Mouse (Mus musculus) embryo, embryonic 10.5 days (tissue): Measurements from ENCODE around the gene Cdc7.

Experiments used
- DNase-seq: peaks from one replicate; pipeline ENCODE4 v3.0.0-alpha.2; 2015; ENCODE audit warnings: low spot score

Gene Cdc7

DNA sequence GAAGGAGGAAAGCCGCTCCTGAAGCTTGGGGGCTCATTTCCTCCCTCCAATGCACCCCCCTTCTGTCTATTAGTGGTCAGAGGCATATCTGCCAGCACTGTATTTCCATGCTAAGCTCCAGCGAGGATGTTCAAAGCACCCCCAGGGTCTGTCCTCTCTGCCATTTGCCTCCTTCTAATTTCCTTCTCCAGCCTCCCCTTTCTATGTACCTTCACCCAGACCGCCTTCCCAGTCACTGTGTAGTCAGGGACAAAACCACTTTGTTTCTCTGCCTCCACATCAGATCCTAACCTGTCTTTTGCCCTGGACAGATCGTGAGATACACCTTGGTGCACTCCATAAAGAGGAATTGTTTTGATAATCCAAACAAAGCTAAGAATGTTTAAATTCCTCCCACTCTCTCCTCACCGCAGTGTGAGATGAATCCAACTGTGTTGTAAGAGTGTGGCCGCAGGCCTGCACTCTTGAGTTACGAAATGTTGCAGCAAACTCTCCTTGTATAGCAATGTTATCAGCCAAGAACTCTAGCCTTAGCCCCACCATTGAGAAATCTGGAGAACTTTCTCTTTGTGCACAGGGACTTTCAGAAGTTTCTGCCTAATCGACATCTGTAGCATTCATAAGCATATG is 27.3 kb downstream of the Cdc7 start:
- no peak for DNase-seq

GRCm38 (mm10) chr5:106994716-106995115 is 30.6 kb downstream of the Cdc7 start:
- no peak for DNase-seq

DNA sequence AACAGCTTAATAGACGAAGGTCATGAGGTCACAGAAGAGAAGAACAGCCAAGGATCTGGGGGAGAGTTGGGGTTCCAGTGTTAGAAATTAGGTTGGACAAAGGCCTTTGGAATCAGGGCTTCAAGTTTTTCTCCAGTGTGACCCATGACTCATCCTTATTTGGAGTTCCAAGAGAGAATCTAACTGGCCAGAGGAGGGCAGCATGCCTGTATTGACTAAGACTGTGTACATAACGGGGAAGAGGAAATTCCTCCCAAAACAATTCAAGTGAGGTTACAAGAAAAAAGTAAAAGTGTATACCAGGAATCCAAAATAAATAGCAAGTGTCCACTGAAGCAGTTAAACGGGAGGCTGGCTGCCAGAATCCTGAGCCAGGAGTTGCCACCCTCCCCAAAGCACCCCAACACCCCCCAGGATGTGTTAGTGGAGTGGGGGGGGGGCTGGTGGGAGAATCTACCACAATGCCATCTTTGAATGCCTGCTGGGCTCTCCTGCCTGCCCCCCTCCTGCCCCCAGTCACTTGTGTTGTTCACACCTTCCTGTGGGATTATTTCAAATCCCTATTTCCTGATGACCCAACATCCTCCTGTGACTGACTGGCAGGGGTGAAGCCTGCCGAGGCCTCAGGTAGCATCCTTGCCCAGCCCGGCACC is 31.9 kb downstream of the Cdc7 start:
- peak; percentile 81 for DNase-seq

GRCm38 (mm10) chr5:106996539-106997244 is 32.6 kb downstream of the Cdc7 start:
- DNase-seq: peak; percentile 49

DNA sequence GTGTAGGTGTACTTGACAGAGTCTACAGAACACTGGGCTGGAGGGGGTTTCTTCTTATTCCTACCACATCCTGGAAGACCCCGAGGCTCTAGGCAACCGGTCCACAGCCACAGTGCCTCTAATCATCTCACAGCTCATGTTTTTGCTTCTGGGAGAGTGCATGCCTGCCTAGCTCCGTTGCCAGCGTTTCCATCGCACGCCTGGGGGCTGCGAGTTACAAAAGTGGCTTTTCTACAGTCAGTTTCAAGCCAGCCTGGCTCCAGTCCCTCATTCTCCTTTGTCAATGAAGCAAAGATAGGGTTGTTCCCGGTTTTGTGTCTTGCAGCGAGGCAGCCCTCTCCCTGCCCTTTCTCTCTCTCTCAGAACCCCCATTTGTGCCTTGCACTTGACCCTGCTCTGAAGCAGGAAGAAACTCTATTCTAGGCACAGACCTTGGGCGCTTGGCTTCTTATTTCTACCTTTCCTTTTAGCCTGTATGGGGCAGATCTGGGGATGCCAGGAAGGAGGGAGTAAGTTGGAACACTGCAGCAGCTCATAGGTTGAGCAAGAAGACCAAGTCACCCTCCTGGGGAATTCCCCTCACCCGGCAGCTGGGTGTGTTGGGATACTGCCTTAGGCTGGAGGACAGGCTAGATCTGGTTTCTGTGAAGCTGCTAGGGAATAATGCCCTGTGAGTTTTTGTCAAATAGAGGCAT is 37.4 kb downstream of the Cdc7 start:
- no peak for DNase-seq

DNA sequence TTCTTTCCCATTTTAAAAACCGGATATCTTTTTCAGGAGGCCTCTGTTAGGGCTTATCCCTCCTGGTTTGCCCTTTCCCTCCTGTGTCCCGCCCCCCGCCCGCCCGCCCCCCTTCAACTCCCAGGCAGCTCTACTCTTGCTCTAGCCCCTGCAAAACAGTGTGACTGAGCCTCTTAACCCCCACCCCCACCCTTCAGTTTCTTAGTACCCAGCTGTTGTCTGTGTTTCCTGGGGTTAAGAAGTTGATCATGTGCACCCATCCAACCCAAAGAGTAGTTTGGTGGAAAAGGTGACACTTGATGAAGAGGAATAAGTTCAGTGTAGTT is 37.9 kb downstream of the Cdc7 start:
- no peak for DNase-seq

GRCm38 (mm10) chr5:107009721-107010120 is 45.6 kb downstream of the Cdc7 start:
- no peak for DNase-seq

GRCm38 (mm10) chr5:107010300-107010699 is 46.2 kb downstream of the Cdc7 start:
- no peak for DNase-seq

GRCm38 (mm10) chr5:107011316-107012029 is 47.4 kb downstream of the Cdc7 start:
- DNase-seq: no peak

- DNase-seq: no peak
Measured at GRCm38 (mm10) chr5:107012030-107012715, 48.1 kb downstream of the Cdc7 start.

DNA sequence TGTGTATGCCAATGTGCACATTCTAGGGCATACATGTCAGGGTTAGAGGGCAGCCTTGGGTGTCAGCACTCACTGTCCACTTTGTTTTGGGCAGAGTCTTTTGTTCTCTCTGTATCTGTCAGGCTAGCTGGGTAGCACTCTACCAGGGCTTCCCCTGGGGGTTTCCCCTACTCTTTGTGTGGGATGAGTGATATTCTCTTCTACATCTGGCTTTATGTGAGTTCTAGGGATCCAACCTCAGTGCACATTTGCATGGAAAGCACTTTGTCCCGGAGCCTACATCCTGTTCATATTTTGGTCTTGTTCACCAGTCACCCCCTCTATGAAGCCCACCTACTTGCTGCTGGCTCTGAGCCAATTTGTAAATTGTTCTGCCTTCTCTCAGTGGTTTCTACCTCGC is 49.3 kb downstream of the Cdc7 start:
- no peak for DNase-seq

DNA sequence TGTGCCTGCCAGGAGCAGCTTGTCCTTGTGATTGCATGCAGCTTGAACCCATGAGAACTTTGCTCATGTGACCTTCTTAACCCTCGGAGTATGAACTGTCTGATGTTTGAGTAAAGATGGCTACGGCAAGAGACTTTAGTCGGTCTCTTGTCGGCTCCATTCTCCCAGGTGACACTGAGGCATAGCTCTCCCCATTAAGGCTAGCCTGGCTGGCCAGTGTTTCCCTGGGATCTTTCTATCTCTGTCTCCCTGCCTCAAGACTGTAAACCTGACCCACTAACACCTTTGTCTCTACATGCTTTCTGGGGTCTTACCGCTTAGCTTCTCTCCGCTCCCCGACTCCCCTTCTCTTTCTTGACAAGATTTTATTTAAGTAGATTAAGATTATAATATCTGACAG is 50.0 kb downstream of the Cdc7 start:
- no peak for DNase-seq

DNA sequence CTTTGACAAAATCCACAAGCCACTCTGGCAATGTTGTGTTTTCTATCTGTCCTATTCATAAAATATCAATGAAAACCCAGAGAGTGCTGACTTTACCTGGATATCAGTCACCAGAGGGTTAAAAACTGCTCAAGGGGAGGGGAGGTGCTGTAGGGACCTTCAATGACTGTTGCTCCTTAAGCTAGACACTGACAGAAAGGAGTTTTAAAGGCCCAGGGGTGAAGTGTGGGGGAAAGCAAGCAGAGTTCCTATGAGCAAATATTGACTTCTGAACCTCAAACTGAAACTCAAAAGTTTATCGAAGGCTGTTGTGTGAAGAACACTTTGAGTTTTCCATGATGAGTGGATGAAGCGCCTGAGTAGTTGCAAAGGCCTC is 50.9 kb downstream of the Cdc7 start:
- peak; percentile 30 for DNase-seq

GRCm38 (mm10) chr5:107015422-107016081 is 51.4 kb downstream of the Cdc7 start:
- DNase-seq: peak; percentile 39

GRCm38 (mm10) chr5:107016538-107016937 is 52.4 kb downstream of the Cdc7 start:
- DNase-seq: no peak

DNA sequence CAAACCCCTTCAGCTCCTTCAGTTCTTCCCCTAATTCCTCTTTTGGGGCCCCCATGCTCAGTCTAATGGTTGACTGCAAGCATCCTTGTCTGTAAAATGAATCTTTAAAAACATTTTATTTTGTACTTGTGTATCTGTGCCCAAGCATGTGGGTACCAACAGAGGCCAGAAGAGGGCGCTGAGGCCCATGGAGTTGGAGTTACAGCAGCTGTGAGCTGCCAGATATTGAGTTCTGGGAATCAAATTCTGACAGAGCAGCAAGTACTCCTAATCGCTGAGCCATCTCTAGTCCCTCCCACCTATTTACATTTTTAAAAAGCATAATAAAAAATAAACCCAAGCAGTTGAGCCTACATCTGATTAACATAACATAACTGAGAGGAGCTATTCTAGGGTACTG is 53.4 kb downstream of the Cdc7 start:
- no peak for DNase-seq

GRCm38 (mm10) chr5:107019057-107019456 is 54.9 kb downstream of the Cdc7 start:
- DNase-seq: no peak

DNA sequence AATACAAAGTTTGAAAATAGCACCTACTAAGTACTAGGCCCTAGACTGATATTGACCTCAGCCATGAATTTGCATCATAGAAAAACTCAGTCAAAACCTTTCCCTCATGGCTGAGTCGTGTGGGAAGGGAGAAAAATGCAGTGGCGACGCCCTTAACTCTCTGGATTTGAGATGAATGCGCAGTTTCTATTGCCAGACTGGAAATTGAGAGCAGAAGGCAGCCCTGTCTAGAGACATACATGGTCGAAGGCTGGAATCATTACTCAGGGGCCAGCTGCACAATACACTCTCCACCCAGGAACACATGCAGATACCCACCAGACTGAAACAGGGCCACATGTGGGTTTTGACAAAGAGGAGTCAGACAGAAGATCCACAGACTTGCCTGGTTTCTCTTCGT is 55.8 kb downstream of the Cdc7 start:
- DNase-seq: no peak

DNA sequence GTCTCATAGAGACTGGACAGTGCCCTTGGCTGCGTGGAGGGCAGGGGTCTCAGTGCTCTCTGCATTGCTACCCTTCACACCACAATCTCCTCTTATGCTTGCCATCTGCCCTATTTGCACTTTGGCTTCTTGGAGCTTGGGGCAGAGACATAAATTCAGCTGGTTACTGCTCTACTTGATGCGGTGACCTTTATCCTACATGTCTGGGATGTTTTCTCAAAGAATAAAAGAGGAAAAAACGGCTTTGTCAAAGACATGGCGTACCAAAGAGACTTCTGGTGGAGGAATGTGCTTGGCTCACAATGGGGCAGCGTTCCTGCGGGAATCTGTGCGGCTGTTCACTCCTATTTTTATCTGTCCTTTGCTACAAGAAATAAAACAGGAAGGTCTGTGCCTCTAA is 56.2 kb downstream of the Cdc7 start:
- DNase-seq: peak; percentile 49

GRCm38 (mm10) chr5:107021291-107022063 is 57.4 kb downstream of the Cdc7 start:
- no peak for DNase-seq

DNA sequence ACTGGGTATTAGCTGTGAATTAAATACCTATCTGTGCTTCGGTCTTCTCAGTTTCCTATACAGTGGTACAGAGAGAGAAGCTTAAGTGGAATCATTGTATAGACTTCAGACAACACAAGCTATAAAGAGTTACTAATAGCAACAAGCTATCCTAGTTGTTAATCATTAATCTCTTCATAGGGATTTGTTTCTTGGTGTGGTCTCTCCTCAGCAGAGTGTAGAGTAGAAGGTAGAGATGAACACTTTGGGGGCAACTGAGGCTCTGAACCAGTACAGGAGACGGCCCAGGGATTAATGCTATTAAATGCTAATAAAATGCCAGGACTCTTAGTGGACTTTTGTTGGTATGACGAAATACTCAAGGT is 57.9 kb downstream of the Cdc7 start:
- no peak for DNase-seq
